ENCODE assay signal across 8 mouse cellular contexts in the genomic region with DNA sequence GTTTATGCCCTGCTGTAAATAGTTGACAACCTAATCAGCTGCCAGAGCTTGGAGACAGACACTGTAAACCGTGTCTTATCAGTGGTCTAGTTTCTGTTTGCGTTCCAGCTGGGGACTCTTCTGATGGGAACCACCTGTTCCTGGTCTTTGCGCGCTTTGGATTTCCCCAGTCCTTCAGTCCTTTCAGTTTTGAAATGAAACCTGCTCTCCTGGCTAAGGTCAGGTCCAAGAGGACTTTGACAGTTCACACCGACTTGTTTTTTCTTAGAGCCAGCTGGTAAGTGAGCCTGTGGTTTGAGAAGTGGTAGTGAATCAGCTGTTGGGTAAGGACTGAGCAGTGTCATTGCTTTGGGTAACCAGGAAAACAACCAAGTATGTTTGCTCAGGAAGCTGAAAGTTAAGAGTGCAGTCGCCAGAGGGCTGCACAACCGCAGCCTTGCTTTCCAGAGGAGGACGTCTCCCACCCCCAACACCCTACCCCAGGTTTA. TPM values are rescaled to one million over a fixed set of nuclear protein-coding genes. Genes with fewer than 3 reads are reported as not detected.
A peak's percentile ranks its signal among the peaks of the same experiment; 100 is the strongest.
DNase-seq lines count a peak whose midpoint lies in the region; ATAC-seq and TF ChIP-seq lines count a peak whose summit lies in the region.

No protein-coding gene starts in this region.

- peak; percentile 27 to 43 for DNase-seq in kidney, postnatal 25 days
- DNase-seq in forebrain, embryonic 11.5 days (ENCODE audit: low spot score) = no peak
- DNase-seq in adrenal gland, adult 2 months = no peak
- no peak for DNase-seq in midbrain, embryonic 14.5 days

- 22% methylated on average over 8 of the region's 8 CpGs for WGBS in bone marrow, adult 2 months
- WGBS in heart, embryonic 12.5 days = 53% methylated on average over 8 of the region's 8 CpGs
- 90% methylated on average over 8 of the region's 8 CpGs for WGBS in forebrain, embryonic 11.5 days
- WGBS in midbrain, embryonic 14.5 days = 89% methylated on average over 8 of the region's 8 CpGs

- peak; percentile 39; the same call in 1 of the 2 replicates for TF ChIP-seq CTCF in bone marrow, adult 2 months (IDR thresholded peaks at IDR 0.05; ENCODE audit: control insufficient read depth, insufficient read depth, low read length)

- TF ChIP-seq POLR2A in bone marrow, adult 2 months (IDR thresholded peaks at IDR 0.05; ENCODE audit: borderline replicate concordance, control insufficient read depth, low read depth, low read length) = no peak

- H3K27ac ChIP-seq in bone marrow, adult 2 months (ENCODE audit: control insufficient read depth, insufficient read depth, low read depth, low read length, poor library complexity) = peak overlapping the region; percentile 82
- no peak overlapping the region for H3K27ac ChIP-seq in heart, embryonic 12.5 days (ENCODE audit: poor library complexity, severe bottlenecking)
- no peak overlapping the region for H3K27ac ChIP-seq in forebrain, embryonic 11.5 days (ENCODE audit: low read depth, low read length)
- H3K27ac ChIP-seq in midbrain, embryonic 14.5 days (replicated peaks; ENCODE audit: low read depth, low read length) = no peak overlapping the region

- no peaks in the 10 kb centered on the region; the same call in 1 of the 2 replicates for H3K4me1 ChIP-seq in bone marrow, adult 2 months (ENCODE audit: control insufficient read depth, insufficient read depth, low read length)
- H3K4me1 ChIP-seq in heart, embryonic 12.5 days (replicated peaks) = peaks cover 6% of the 10 kb centered on the region; the same call in 1 of the 2 replicates
- H3K4me1 ChIP-seq in forebrain, embryonic 11.5 days (replicated peaks; ENCODE audit: control insufficient read depth, insufficient read depth, low read length) = no peaks in the 10 kb centered on the region
- H3K4me1 ChIP-seq in midbrain, embryonic 14.5 days (ENCODE audit: control insufficient read depth, insufficient read depth, low read length) = no peaks in the 10 kb centered on the region

- H3K4me2 ChIP-seq in heart, embryonic 12.5 days = peak overlapping the region; percentile 30; the same call in 1 of the 2 replicates
- no peak overlapping the region for H3K4me2 ChIP-seq in forebrain, embryonic 11.5 days (ENCODE audit: low read depth, low read length, severe bottlenecking)
- H3K4me2 ChIP-seq in midbrain, embryonic 14.5 days (ENCODE audit: low read length) = no peak overlapping the region

- H3K9me3 ChIP-seq in heart, embryonic 12.5 days (replicated peaks) = no peaks in the 10 kb centered on the region
- H3K9me3 ChIP-seq in forebrain, embryonic 11.5 days (ENCODE audit: control insufficient read depth, low read length) = no peaks in the 10 kb centered on the region
- no peaks in the 10 kb centered on the region for H3K9me3 ChIP-seq in midbrain, embryonic 14.5 days (ENCODE audit: control insufficient read depth, low read length)

- no peaks in the 10 kb centered on the region for H3K27me3 ChIP-seq in heart, embryonic 12.5 days (replicated peaks)
- no peaks in the 10 kb centered on the region for H3K27me3 ChIP-seq in forebrain, embryonic 11.5 days (ENCODE audit: control insufficient read depth, insufficient read depth, low read length)
- no peaks in the 10 kb centered on the region for H3K27me3 ChIP-seq in midbrain, embryonic 14.5 days (ENCODE audit: control insufficient read depth, insufficient read depth, low read length)

- H3K36me3 ChIP-seq in heart, embryonic 12.5 days = peaks cover 56% of the 10 kb centered on the region
- no peaks in the 10 kb centered on the region; the same call in 1 of the 2 replicates for H3K36me3 ChIP-seq in forebrain, embryonic 11.5 days (ENCODE audit: control insufficient read depth, insufficient read depth, low read length)
- H3K36me3 ChIP-seq in midbrain, embryonic 14.5 days (ENCODE audit: control insufficient read depth, insufficient read depth, low read length) = peaks cover 64% of the 10 kb centered on the region

- peak; percentile 88 for ATAC-seq in heart, embryonic 12.5 days (ENCODE audit: insufficient number of reproducible peaks, low FRiP score)
- ATAC-seq in megakaryocyte progenitor cell, adult 5-6 weeks (replicated peaks; ENCODE audit: poor library complexity) = peak; percentile 83
- no peak for ATAC-seq in forebrain, embryonic 11.5 days (replicated peaks; ENCODE audit: low FRiP score)
- ATAC-seq in frontal cortex, adult (ENCODE audit: low TSS enrichment) = no peak
- ATAC-seq in midbrain, embryonic 14.5 days (ENCODE audit: low FRiP score, low TSS enrichment) = no peak

- H3K4me3 ChIP-seq in bone marrow, adult 2 months (replicated peaks; ENCODE audit: control insufficient read depth, low read depth, low read length) = peak overlapping the region; percentile 36
- no peak overlapping the region for H3K4me3 ChIP-seq in heart, embryonic 12.5 days
- H3K4me3 ChIP-seq in forebrain, embryonic 11.5 days (ENCODE audit: low read depth, low read length) = no peak overlapping the region
- H3K4me3 ChIP-seq in midbrain, embryonic 14.5 days (replicated peaks; ENCODE audit: low read depth, low read length) = no peak overlapping the region

- H3K9ac ChIP-seq in heart, embryonic 12.5 days = 0 out of 2 replicates have a peak overlapping the region, but pooled peaks have one; percentile 0
- H3K9ac ChIP-seq in forebrain, embryonic 11.5 days (ENCODE audit: low read length) = no peak overlapping the region
- H3K9ac ChIP-seq in midbrain, embryonic 14.5 days (replicated peaks; ENCODE audit: low read length) = no peak overlapping the region

RNA-seq across cellular contexts. Expression of gene Pcbp1, which starts 21.8 kb away (rescaled TPM):
- polyA plus RNA-seq in bone marrow, adult 2 months (2011; ENCODE audit: insufficient read depth, insufficient read length, low replicate concordance, missing spikeins) = 52.9 and 86.3 TPM in 2 replicates
- polyA plus RNA-seq in heart, embryonic 12.5 days (2016; fragmentation: Nextera tagmentation; extraction: Ambion mirVana) = 415 and 416 TPM in 2 replicates
- 333 and 352 TPM in 2 replicates for total RNA-seq in megakaryocyte progenitor cell, adult 5-6 weeks (2015)
- total RNA-seq in megakaryocyte progenitor cell, adult 5-6 weeks (2017) = 107 and 114 TPM in 2 replicates
- polyA plus RNA-seq in forebrain, embryonic 11.5 days (2014; fragmentation: Nextera tagmentation; extraction: Ambion mirVana) = 573 and 583 TPM in 2 replicates
- total RNA-seq in adrenal gland, adult 2 months (2021) = 100 to 1,000 TPM; 320 to 331 TPM
- polyA plus RNA-seq in adrenal gland, adult 2 months (2012; rRNA removed) = 379 and 483 TPM in 2 replicates
- 289 and 325 TPM in 2 replicates for polyA plus RNA-seq in midbrain, embryonic 14.5 days (2014; fragmentation: Nextera tagmentation; extraction: Ambion mirVana)

Comparison
In these comparisons a context has a peak if more than half of its experiments do, and no peak if none do; other contexts are left out.
1. ATAC-seq: peak in heart, embryonic 12.5 days (single experiment) and megakaryocyte progenitor cell, adult 5-6 weeks (single experiment); none in forebrain, embryonic 11.5 days (single experiment), frontal cortex, adult (single experiment) and midbrain, embryonic 14.5 days (single experiment).
2. DNase-seq: peak in kidney, postnatal 25 days (2 of 2); none in forebrain, embryonic 11.5 days (single experiment), adrenal gland, adult 2 months (single experiment) and midbrain, embryonic 14.5 days (single experiment).